Mouse (Mus musculus) neural tube, embryonic 13.5 days (tissue): Measurements from ENCODE around the gene Tgfbr3. TPM values are rescaled to one million over a fixed set of nuclear protein-coding genes. Genes with fewer than 3 reads are reported as not detected.

ENCODE experiments used
- ATAC-seq: fragments of 200-750 bp; cut with Nextera tagmentation; 2 replicates; pipeline ENCODE4 v1.8.0; 2017; ENCODE audit warnings: low read depth, mild to moderate bottlenecking, moderate TSS enrichment, moderate library complexity
- H3K27ac ChIP-seq: fragments of 300-500 bp; sonication (generic); replicated peaks from 2 replicates; pipeline ENCODE4 v1.5.1; 2015; ENCODE audit warnings: moderate library complexity, mild to moderate bottlenecking, inconsistent platforms
- H3K27me3 ChIP-seq: fragments of 300-500 bp; sonication (generic); 2 replicates; pipeline ENCODE4 v1.6.1; 2015; ENCODE audit warnings: mild to moderate bottlenecking, inconsistent platforms
- H3K36me3 ChIP-seq: fragments of 300-500 bp; sonication (generic); 2 replicates; pipeline ENCODE4 v1.6.1; 2015; ENCODE audit warnings: mild to moderate bottlenecking, inconsistent platforms
- H3K4me1 ChIP-seq: fragments of 300-500 bp; sonication (generic); replicated peaks from 2 replicates; pipeline ENCODE4 v1.6.1; 2015; ENCODE audit warnings: inconsistent platforms
- H3K4me2 ChIP-seq: fragments of 300-500 bp; sonication (generic); 2 replicates; pipeline ENCODE4 v1.6.1; 2015; ENCODE audit warnings: inconsistent platforms, mild to moderate bottlenecking, moderate library complexity
- H3K4me3 ChIP-seq: fragments of 300-500 bp; sonication (generic); 2 replicates; pipeline ENCODE4 v1.5.1; 2015; ENCODE audit warnings: mild to moderate bottlenecking, inconsistent platforms
- H3K9ac ChIP-seq: fragments of 300-500 bp; sonication (generic); 2 replicates; pipeline ENCODE4 v1.6.1; 2015; ENCODE audit warnings: moderate library complexity, mild to moderate bottlenecking, inconsistent platforms
- H3K9me3 ChIP-seq: fragments of 300-500 bp; sonication (generic); 2 replicates; pipeline ENCODE4 v1.6.1; 2016; ENCODE audit warnings: inconsistent platforms
- WGBS: fragments of 180-500 bp; shearing (Covaris S2); methylation state at CpG from one replicate; pipeline ENCODE4 v1.1.7; 2015; 5-methylcytosine and 5-hydroxymethylcytosine counted together
- polyA plus RNA-seq: library from polyadenylated mRNA; unstranded; fragments of >200 nt; fragmentation: Nextera tagmentation; extraction: Ambion mirVana; gene quantifications from 2 replicates; pipeline ENCODE4 v1.2.1, GENCODE M21; 2015

Gene Tgfbr3
- polyA plus RNA-seq, 1 experiment from 2014 or later, result 6.9 TPM

- no peak overlapping the region for H3K4me3 ChIP-seq
- H3K9me3 ChIP-seq, result no peaks in the 10 kb centered on the region
- H3K9ac ChIP-seq, result no peak overlapping the region
- H3K27me3 ChIP-seq, result no peaks in the 10 kb centered on the region
- WGBS, result 31% methylated on average over 4 of the region's 4 CpGs
- H3K27ac ChIP-seq, result no peak overlapping the region
- no peaks in the 10 kb centered on the region for H3K36me3 ChIP-seq
- no peak overlapping the region for H3K4me2 ChIP-seq
- ATAC-seq, result no peak
- peaks cover 12% of the 10 kb centered on the region for H3K4me1 ChIP-seq
Measured at GRCm38 (mm10) chr5:107074350-107074749, 215.1 kb downstream of the Tgfbr3 start.

DNA sequence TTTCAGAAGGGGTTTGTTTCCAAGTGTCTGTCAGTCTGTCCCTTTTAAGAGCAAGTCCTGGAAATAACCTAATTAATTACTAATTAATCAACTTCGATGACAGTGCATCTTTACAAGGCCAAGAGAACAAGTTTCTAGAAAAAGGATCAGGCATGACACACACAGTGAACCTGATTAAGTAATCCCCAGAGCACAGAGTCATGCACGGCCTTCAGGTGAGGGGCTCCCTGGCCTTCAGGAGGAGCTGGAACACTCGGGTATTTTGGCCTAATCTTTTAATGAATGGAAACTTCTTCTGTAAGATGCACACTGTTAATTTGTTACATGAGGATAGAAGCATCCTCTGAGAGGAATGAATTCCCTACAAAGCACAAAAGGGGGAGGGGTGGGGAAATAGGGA lies 215.9 kb downstream of the Tgfbr3 start:
- WGBS, result 48% methylated on average over 3 of the region's 3 CpGs
- Histone ChIP-seq H3K9me3 (no peaks in the 10 kb centered on the region), H3K4me3 (no peak overlapping the region), H3K4me2 (no peak overlapping the region), H3K4me1 (0 out of 2 replicates have a peak, but pooled peaks cover 4% of the 10 kb centered on the region), H3K36me3 (no peaks in the 10 kb centered on the region), H3K27me3 (no peaks in the 10 kb centered on the region), H3K9ac (no peak overlapping the region), H3K27ac (no peak overlapping the region)
- ATAC-seq, result no peak

DNA sequence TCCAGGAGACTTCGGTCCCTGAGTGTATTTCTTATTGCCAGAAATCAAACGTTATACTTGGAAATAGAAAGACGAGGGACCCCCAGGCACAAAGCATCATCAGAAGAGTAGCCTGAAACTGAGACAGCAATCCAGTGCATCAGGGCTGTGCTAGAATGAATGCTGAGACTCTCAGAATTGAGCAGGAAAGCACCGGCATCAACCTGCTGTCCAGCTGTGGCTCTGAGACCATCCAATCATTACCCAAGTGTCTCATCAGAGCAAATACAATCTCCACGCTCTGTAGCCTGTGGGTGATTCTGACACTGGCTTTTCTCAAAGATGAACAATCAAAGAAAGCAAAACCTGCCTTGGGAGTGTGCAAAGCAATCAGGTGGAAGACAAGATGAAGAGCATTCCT lies 221.3 kb downstream of the Tgfbr3 start:
- no peak overlapping the region for H3K27ac ChIP-seq
- H3K27me3 ChIP-seq, result no peaks in the 10 kb centered on the region
- H3K4me1 ChIP-seq, result no peaks in the 10 kb centered on the region
- 77% methylated on average over 5 of the region's 5 CpGs for WGBS
- no peaks in the 10 kb centered on the region for H3K9me3 ChIP-seq
- H3K4me2 ChIP-seq, result no peak overlapping the region
- no peak overlapping the region for H3K4me3 ChIP-seq
- H3K9ac ChIP-seq, result no peak overlapping the region
- H3K36me3 ChIP-seq, result no peaks in the 10 kb centered on the region
- ATAC-seq, result no peak

GRCm38 (mm10) chr5:107067531-107067930 lies 221.9 kb downstream of the Tgfbr3 start:
- Histone ChIP-seq H3K9me3 (no peaks in the 10 kb centered on the region), H3K9ac (no peak overlapping the region), H3K4me2 (no peak overlapping the region), H3K27me3 (no peaks in the 10 kb centered on the region), H3K4me1 (no peaks in the 10 kb centered on the region), H3K4me3 (no peak overlapping the region), H3K27ac (no peak overlapping the region), H3K36me3 (no peaks in the 10 kb centered on the region)
- no peak for ATAC-seq
- 86% methylated on average over 7 of the region's 7 CpGs for WGBS

- Histone ChIP-seq H3K36me3 (no peaks in the 10 kb centered on the region), H3K4me2 (no peak overlapping the region), H3K4me1 (no peaks in the 10 kb centered on the region), H3K9ac (no peak overlapping the region), H3K27ac (no peak overlapping the region), H3K27me3 (no peaks in the 10 kb centered on the region), H3K9me3 (no peaks in the 10 kb centered on the region), H3K4me3 (no peak overlapping the region)
- ATAC-seq, result no peak
- WGBS, result 60% methylated on average over 5 of the region's 5 CpGs
Measured at GRCm38 (mm10) chr5:107064922-107065321, 224.5 kb downstream of the Tgfbr3 start.

DNA sequence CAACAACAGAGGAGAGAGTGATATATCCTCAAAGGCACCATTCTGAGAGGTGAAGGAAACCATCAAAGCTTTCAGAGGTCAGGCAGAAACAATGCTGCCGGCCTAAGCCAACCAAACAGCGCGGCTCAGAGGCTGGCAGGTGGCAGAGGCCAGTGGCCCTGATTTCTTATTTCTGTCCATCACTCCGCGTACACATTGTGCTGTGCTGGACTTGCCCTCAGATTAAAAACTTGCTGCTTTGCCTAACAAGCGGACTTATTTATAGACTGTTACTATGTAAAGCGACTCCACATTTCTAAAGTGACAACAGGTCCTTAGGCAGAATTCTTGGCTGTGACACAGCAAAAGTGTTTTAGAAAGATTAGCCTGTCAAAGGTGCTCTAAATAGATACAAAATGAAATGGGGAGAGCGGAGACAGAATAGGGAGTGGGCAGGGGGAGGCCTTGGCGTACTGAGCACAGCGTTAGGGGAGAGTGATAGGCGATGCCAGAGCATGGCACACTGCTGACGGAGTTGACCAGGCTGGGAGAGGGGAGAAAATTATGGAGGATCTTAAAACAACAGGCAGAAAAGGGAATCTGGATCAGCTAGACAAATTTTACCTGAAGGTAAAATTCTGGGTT lies 227.1 kb downstream of the Tgfbr3 start:
- 73% methylated on average over 12 of the region's 12 CpGs for WGBS
- no peak overlapping the region for H3K27ac ChIP-seq
- H3K9me3 ChIP-seq, result no peaks in the 10 kb centered on the region
- no peak for ATAC-seq
- H3K36me3 ChIP-seq, result no peaks in the 10 kb centered on the region
- no peak overlapping the region for H3K9ac ChIP-seq
- H3K27me3 ChIP-seq, result no peaks in the 10 kb centered on the region
- no peaks in the 10 kb centered on the region for H3K4me1 ChIP-seq
- H3K4me2 ChIP-seq, result no peak overlapping the region
- H3K4me3 ChIP-seq, result no peak overlapping the region

GRCm38 (mm10) chr5:107059514-107059913 lies 229.9 kb downstream of the Tgfbr3 start:
- Histone ChIP-seq H3K4me1 (peaks cover 12% of the 10 kb centered on the region), H3K9ac (no peak overlapping the region), H3K27ac (no peak overlapping the region), H3K27me3 (no peaks in the 10 kb centered on the region), H3K36me3 (no peaks in the 10 kb centered on the region), H3K4me2 (no peak overlapping the region), H3K9me3 (no peaks in the 10 kb centered on the region), H3K4me3 (no peak overlapping the region)
- no peak for ATAC-seq
- 85% methylated on average over 5 of the region's 5 CpGs for WGBS

DNA sequence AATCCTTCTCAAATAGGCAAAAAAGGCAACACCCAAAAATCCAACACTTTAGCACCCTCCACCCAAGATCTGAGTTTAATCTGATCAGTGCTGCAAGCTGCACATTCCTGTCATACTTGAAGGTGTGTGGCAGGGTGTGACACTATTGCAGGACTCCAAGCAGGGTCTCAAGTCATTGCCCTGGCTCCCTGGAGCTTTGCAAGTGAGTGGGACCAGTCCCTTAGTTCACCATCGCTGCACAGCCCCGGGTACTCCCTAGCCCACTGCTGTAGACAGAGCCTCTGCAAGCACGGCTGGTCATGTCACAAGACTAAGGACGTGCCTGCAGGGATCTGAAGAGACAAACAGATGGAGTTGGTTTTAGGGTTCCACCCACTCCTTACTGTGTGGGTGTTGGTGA lies 230.8 kb downstream of the Tgfbr3 start:
- Histone ChIP-seq H3K4me3 (no peak overlapping the region), H3K4me1 (peaks cover 12% of the 10 kb centered on the region), H3K4me2 (no peak overlapping the region), H3K36me3 (no peaks in the 10 kb centered on the region), H3K9me3 (no peaks in the 10 kb centered on the region), H3K27ac (no peak overlapping the region), H3K9ac (no peak overlapping the region), H3K27me3 (no peaks in the 10 kb centered on the region)
- WGBS, result 71% methylated on average over 4 of the region's 4 CpGs
- ATAC-seq, result no peak

Other genes starting within 250 kb of the Tgfbr3 start
- gene Brdt, start 41.5 kb upstream of the Tgfbr3 start, polyA plus RNA-seq, result 2.6 and 3.0 TPM in 2 replicates
- gene Ephx4, start 113.1 kb upstream of the Tgfbr3 start, polyA plus RNA-seq, result 2.8 and 3.0 TPM in 2 replicates
- not detected in 2 replicates for gene Lpcat2b, start 141.9 kb upstream of the Tgfbr3 start, polyA plus RNA-seq
- gene Btbd8, start 148.4 kb upstream of the Tgfbr3 start, polyA plus RNA-seq, result 11.0 and 12.7 TPM in 2 replicates
- gene Gm42669, start 218.0 kb upstream of the Tgfbr3 start, polyA plus RNA-seq, result 0.47 and 0.60 TPM in 2 replicates
- gene 1700028K03Rik, start 245.1 kb upstream of the Tgfbr3 start, polyA plus RNA-seq, result 0.08 and 0.17 TPM in 2 replicates